Mouse (Mus musculus) olfactory bulb, adult 2 months (tissue): ENCODE measurements around the gene Wdr20.

Experiments
- CTCF ChIP-seq: fragments of 200-500 bp; IDR thresholded peaks from 2 replicates; pipeline ENCODE4 v1.5.1; 2012; ENCODE audit warnings: low read depth, mild to moderate bottlenecking, low read length, moderate library complexity; ENCODE audit not compliant: insufficient read depth
- POLR2A ChIP-seq: fragments of 200-500 bp; IDR thresholded peaks from 2 replicates; pipeline ENCODE4 v1.6.1; 2012; ENCODE audit warnings: mild to moderate bottlenecking, low read depth, low read length, moderate library complexity; ENCODE audit not compliant: insufficient read depth

DNA sequence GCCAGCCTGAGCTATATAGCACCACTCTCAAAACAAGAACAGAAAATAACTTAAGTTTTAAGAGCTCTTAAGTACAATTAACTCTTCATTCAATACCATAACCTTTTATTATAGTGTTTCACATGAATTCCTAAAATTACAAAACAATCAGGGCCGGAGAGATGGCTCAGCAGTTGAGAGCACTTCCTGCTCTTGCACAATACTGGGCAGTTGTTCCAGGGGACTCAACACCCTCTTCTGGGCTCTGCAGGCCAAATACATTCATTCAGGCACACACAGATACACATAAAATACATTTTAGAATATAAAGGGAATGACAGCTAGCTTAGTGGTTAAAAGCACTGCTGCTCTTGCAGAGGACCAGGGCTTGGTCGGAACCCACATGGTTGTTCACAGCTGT lies 79.1 kb downstream of the Wdr20 start:
- TF ChIP-seq CTCF = no peak
- no peak for TF ChIP-seq POLR2A
